Mouse (Mus musculus) frontal cortex, adult (tissue): ENCODE data around the gene Vpreb1.
"Not testable (repeated sequence)": the region's sequence is repeated elsewhere in the genome, so short reads cannot be mapped to it uniquely, and the experiment has no call there.

Experiments
- ATAC-seq: cut with Nextera tagmentation; 2 replicates; pipeline ENCODE4 v1.9.2; 2017; ENCODE audit warnings: mild to moderate bottlenecking, moderate library complexity, mixed read lengths; ENCODE audit not compliant: low TSS enrichment

Vpreb1 gene

GRCm38 (mm10) chr16:16870617-16871331 is at the start of gene Vpreb1, which contains the start of gene Top3b:
TSS of gene Vpreb1 (minus strand) at chr16:16870843.
TSS of gene Top3b (plus strand) at chr16:16870736.
- peak; percentile 99 for ATAC-seq

DNA sequence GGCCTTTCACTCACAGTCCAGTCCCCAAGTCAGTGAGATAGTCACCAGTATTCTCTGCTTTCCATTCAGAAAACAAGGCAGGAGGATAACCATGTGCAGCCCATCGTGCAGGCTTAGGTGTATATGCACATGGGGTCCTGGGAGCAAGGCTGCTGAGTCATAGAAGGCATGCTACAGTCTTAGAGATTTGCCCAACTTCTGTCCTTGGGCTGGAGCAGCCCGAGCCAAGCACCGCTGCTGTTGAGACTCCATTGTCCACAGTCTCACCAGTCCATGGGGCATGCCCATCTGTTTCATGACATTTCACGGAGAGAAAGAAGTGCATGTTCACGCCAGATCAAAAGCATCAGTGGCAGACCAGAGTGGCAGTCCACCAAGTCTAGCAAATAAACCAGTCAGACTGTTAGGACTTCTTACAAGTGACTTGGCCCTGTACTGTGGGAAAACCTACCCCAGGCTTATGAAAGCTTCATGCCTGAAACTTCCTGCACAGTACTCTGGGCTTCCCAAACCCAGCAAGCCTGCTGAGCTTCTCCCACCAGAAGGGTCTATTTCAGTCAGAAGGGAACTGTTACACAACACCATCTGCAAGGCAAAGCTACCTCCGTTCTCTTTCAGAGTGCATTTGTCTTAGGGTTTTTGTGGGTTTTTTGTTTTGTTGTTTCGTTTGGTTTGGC is 47.9 kb upstream of the Vpreb1 start:
- ATAC-seq, result peak; percentile 82

DNA sequence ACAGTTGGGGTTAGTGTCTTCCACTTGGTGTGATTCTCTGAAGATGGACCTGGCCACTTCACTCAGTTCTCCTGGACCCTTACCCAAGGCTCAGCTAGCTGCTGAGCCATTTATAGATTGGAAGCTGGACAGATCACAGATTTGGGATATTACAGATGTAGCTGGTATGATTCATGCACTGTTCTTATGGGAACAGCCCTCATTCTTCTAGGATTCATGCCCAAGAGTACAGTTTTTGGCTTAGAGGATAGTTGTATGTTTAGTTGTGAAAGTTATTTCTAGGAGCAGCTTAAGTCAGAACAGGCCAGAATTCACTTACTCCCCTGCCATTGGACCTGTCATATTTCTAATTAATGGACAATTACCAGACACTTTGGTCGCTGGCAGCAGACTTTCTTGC is 42.8 kb upstream of the Vpreb1 start:
- peak; percentile 60 for ATAC-seq

DNA sequence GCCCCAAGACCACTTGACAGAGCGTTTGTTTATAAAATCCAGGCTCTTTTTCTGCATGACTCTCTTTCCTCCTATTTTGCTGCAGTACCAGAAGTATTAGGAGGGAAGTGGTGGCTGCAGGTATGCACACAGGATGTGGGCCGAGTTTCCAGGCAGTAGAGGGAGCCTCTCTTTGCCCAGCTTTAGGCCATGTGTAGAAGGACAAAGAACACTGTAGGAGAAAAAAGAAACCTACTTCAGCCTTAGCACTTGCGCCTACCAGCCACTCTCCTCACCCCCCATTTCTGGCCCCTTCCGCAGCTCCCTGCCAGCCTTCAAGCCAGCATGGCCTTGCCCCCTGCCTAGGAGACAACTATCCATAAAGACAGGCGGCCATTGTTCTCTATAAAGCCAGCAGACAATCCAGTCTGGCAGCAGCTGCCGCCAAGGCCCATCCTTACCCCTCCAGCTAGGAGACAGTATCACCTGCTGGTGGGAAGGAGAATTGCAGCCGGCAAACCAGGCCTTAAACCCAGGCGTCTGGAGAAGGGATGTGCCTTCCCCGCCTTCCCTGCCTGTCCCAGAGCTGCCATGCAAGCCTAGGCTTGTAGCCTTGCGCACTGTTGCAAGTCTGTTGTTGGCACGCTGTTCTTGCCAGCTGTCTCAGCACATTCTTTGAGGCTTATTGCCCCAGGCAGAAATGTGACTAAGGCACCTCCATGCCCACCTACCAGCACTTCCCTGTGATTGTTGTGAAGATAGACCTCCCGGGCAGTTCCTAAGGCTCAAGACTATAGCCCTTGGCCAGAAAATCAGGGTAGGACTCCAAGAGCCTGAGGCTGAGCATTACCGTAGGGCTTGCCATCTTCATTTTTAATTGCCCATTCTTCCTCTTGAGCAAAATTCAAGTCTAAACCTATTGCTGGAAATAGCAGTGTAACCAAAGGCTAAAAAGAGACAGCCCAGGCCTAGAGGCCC is 41.3 kb upstream of the Vpreb1 start:
- peak; percentile 41 for ATAC-seq

GRCm38 (mm10) chr16:16907799-16908198 is 37.2 kb upstream of the Vpreb1 start:
- ATAC-seq, result no peak

GRCm38 (mm10) chr16:16903188-16903587 is 32.5 kb upstream of the Vpreb1 start:
- ATAC-seq, result no peak

DNA sequence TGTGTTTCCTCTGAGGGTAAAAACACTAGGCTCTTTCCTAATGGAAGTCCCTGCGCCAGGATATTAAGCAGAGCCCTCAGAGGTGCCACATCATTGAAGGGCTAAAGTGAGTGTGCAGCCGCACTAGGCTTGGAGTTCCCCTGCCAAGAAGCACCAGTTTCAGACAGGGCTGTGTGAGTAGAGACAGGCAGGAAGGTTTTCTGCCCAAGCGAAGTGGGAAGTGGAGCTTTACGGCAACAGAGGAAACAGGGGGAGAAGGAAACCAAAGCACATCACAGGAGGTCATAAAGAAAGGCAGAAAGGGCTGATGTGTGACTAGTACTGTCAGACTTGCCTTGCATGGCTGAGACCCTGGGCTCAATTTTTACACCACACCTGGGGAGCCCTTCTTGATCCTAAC is 31.7 kb upstream of the Vpreb1 start:
- ATAC-seq, result no peak

DNA sequence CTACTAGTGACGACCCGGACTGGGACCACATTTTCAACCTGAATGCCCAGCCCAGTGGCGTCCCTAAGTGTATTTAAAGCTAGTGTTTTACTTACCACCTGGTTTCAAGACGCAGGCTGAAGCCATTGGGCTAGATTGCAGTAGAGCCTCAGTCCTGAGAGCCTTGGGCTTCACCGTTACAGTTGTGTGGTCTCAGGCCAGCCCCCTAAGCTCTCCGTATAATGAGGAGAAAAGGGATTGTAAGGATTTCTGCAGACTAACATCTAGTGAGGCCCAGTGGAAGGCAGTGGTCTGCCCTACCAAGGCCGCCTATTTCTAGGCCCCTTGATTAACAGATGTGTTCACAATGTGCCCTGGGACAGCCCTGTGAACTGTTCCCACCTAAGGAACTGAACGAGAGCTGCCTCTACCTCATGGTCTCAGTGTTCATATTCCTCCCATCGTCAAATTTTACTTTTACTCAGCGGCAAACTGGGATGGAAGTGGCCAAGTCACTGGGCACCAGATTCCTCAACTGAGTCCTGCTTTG is 26.5 kb upstream of the Vpreb1 start:
- peak; percentile 10; the same call in 1 of the 2 replicates for ATAC-seq

DNA sequence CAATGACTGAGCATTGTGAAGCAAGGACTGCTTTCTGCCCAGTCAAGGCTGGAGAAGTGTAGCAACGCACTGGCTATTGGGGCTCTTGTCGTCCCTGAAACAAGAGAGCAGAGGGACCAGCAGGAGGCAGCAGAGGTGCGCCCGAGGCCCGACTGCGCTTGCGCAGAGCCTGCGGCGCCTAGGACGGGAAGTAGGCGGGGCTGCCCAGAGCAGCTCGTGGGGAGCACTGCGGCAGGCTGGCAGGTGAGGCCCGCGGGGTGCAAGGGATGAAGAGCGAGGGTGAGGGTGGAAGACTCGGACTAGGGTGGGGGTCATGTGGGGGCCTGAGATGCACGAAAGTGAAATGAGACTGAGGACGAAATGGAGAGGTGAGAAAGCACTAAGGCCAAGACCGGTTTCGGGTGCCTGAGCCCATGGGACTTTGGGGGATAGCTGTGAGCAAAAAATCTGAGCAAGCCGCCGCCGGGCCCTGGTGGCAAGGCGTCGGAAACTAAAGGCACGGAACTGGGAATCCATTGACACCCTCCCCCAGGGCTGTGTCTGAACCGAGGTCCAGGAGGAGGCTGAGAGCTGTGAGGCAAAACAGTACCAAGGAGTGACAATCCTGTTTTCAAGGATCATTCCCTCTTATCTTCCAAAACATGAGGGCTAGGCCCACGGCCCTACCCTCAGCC is 25.9 kb upstream of the Vpreb1 start, which contains the start of gene Ppm1f:
TSS of gene Ppm1f (plus strand) at position 88 of the 674 bp plus-strand sequence.
- peak; percentile 86 for ATAC-seq

- ATAC-seq, result no peak
Observed at GRCm38 (mm10) chr16:16896015-16896381, 25.4 kb upstream of the Vpreb1 start.

DNA sequence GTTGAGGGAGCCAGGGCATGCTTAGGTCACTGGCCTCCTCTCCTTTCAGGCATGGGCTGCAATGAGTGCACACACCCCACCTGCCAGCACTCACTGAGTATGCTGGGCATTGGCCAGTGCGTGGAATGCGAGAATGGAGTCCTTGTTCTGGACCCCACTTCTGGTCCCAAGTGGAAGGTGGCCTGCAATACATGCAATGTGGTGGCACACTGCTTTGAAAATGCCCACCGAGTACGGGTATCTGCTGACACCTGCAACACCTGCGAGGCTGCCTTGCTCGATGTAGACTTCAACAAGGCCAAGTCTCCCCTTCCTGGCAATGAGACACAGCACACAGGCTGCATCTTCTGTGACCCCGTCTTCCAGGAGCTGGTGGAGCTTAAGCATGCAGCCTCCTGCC is 21.7 kb upstream of the Vpreb1 start:
- no peak for ATAC-seq

DNA sequence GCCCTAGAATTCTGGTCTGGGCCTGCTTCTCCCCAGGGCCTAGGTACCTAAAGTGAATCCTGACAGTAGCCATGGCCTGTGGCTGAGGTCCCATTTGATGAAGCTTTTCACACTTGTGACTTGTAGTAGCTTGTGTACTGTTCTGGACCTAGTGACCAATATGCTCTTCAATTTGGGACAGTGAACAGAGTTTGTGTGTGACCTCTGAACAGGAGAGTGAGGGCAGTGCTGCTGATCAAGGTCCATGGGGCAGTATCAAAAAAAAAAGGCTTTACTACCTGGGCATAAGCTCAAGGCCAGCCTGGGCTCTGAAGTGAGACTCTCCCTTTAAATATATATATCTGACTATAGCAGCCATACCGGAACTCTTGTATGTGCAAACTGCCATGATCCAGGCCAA is 17.7 kb upstream of the Vpreb1 start:
- no peak for ATAC-seq

DNA sequence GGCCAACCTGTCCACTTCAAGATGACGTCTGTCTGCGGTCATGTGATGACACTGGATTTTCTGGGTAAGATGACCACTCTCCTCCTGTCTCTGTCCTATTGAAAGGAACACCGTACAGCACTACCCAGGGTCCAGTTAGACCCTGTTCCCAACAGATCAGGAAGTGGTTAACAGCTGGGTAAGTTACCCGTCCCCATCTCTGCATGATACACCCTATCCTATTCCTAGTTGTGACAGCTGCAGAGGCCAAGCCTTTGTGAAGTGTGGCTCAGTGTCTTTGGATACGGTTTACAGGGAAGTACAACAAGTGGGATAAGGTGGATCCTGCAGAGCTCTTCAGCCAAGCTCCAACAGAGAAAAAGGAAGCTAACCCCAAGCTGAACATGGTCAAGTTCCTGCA is 8.4 kb upstream of the Vpreb1 start:
- ATAC-seq, result no peak

- peak; percentile 4; the same call in 1 of the 2 replicates for ATAC-seq
Observed at GRCm38 (mm10) chr16:16870241-16870616, 414 bp downstream of the Vpreb1 start.

DNA sequence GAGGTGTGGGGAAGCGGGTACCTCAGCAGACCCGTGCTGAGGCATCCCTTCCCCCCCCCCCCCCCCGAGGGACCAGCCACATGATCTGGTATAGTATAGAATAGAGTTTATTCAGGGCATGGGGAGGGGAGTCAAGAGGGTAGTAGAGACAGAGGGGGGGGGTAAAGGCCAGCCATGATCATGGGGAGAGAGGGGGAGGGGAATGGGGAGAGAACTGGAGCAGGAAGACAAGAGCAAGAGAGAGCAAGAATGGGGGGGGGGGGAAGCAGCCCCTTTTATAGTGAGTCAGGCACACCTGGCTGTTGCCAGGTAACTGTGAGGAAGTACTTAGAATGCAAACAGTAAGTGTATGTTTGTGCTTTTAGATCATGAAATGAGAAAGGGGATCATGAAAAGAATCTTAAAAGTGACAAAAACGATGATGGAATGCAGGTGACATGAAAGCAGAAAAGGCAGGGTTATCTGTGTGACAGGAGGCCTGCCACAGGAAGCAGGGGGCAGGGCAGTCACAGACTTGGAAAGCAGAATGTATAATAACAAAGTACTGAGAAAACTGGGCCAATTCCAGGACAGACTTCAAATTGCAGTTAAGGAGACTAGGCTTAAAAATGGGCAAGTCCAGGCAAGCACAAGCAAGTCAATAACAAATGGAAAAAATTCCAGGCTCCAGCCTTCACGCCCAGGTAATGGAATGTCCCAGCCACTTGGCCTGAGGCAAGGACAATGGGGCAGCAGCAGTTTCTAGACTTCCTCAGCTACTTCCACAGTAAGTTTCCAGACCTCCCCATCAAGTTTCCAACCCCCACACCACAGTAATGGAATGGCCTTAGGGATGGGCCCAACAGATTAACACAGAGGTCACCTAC is 4.7 kb downstream of the Vpreb1 start:
- ATAC-seq, result no peak

DNA sequence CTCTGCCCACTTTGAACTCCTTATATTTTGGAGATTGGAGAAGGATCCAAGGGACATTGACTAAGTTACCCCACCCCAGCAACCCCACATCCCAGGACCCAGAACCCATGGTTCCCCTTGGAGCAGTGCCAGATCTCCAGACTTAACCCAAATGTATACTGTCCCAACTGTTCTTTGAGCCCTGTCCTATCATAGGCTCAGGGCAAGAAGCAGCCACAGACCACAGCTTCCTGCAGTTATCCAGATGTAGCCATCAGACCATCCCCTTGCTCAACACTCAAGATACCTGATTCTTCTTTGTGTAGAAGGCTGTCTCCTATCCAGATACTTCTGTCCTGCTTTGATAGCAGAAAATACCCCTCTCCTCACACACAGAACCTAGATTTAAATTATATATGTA is 5.4 kb downstream of the Vpreb1 start:
- no peak for ATAC-seq

GRCm38 (mm10) chr16:16863978-16864377 is 6.7 kb downstream of the Vpreb1 start, which contains the start of gene Igll1:
TSS of gene Igll1 (minus strand) at chr16:16863985.
- ATAC-seq, result no peak

DNA sequence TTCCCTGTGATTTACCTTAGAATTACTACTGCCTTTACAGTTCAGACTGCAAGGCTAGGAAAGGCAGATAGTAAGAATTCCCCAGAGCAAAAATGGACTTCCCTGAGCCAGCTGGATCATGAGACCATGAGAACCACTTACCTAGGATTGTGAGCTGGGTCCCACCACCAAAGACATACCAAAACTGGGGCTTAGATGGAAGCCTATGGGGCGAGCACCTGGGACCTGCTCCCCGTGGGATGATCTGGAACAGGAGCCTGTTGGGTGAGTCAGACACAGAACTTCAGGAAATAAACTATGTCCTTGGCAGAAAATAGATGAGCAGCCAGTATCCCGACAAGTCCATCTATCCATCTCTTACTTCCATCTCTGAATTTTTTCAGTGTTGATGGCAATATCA is 8.4 kb downstream of the Vpreb1 start:
- ATAC-seq, result no peak

- no peak for ATAC-seq
Observed at GRCm38 (mm10) chr16:16856731-16857476, 13.7 kb downstream of the Vpreb1 start.

DNA sequence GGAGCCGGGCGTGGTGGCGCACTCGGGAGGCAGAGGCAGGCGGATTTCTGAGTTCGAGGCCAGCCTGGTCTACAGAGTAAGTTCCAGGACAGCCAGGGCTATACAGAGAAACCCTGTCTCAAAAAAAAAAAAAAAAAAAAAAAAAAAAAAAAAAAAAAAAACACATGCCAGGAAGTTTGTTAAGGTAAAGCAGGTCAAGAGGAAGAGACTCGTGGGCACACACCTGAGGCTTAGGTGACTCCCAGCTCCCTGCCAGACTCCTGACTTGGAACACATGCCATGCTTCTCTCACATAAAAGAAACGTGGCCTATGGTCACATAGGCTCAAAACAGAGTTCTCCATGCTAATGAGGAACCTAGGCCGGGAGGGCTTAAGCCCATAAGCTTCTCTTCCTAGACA is 14.6 kb downstream of the Vpreb1 start:
- ATAC-seq, result not testable (repeated sequence)
